Mouse (Mus musculus) cerebellum, adult 18-20 months (tissue): ENCODE results near the gene Pde7b.

ENCODE experiments used
- DNase-seq, 2 experiments: peaks; one replicate each; pipeline ENCODE4 v3.0.0; 2021

Gene Pde7b

GRCm38 (mm10) chr10:20719201-20719600 is 5.7 kb downstream of the Pde7b start:
- no peak for DNase-seq

- no peak for DNase-seq
Observed at GRCm38 (mm10) chr10:20700633-20701032, 24.2 kb downstream of the Pde7b start.

- no peak for DNase-seq
Observed at GRCm38 (mm10) chr10:20699874-20700273, 25.0 kb downstream of the Pde7b start.

GRCm38 (mm10) chr10:20695637-20696036 is 29.2 kb downstream of the Pde7b start:
- DNase-seq = no peak

- no peak for DNase-seq
Observed at GRCm38 (mm10) chr10:20690002-20690401, 34.9 kb downstream of the Pde7b start.

- no peak for DNase-seq
Observed at GRCm38 (mm10) chr10:20684151-20684550, 40.7 kb downstream of the Pde7b start.

GRCm38 (mm10) chr10:20680986-20681385 is 43.9 kb downstream of the Pde7b start:
- no peak for DNase-seq

- DNase-seq = no peak
Observed at GRCm38 (mm10) chr10:20675321-20675720, 49.6 kb downstream of the Pde7b start.

GRCm38 (mm10) chr10:20673798-20674197 is 51.1 kb downstream of the Pde7b start:
- DNase-seq = no peak

- no peak for DNase-seq
Observed at GRCm38 (mm10) chr10:20672591-20672990, 52.3 kb downstream of the Pde7b start.

GRCm38 (mm10) chr10:20671621-20672020 is 53.3 kb downstream of the Pde7b start:
- DNase-seq = no peak

GRCm38 (mm10) chr10:20670541-20670940 is 54.3 kb downstream of the Pde7b start:
- DNase-seq = no peak

GRCm38 (mm10) chr10:20669467-20669866 is 55.4 kb downstream of the Pde7b start:
- no peak for DNase-seq

- no peak for DNase-seq
Observed at GRCm38 (mm10) chr10:20668577-20668976, 56.3 kb downstream of the Pde7b start.

GRCm38 (mm10) chr10:20666655-20667054 is 58.2 kb downstream of the Pde7b start:
- no peak for DNase-seq

- no peak for DNase-seq
Observed at GRCm38 (mm10) chr10:20662951-20663350, 61.9 kb downstream of the Pde7b start.

- no peak for DNase-seq
Observed at GRCm38 (mm10) chr10:20661684-20662083, 63.2 kb downstream of the Pde7b start.

- DNase-seq = no peak
Observed at GRCm38 (mm10) chr10:20659718-20660117, 65.2 kb downstream of the Pde7b start.

GRCm38 (mm10) chr10:20659268-20659667 is 65.6 kb downstream of the Pde7b start:
- no peak for DNase-seq

GRCm38 (mm10) chr10:20658716-20659115 is 66.2 kb downstream of the Pde7b start:
- DNase-seq = no peak

GRCm38 (mm10) chr10:20657316-20658081 is 67.4 kb downstream of the Pde7b start:
- no peak for DNase-seq

GRCm38 (mm10) chr10:20654590-20654989 is 70.3 kb downstream of the Pde7b start:
- DNase-seq = no peak

- no peak for DNase-seq
Observed at GRCm38 (mm10) chr10:20654187-20654586, 70.7 kb downstream of the Pde7b start.

GRCm38 (mm10) chr10:20653299-20653698 is 71.6 kb downstream of the Pde7b start:
- DNase-seq = no peak

GRCm38 (mm10) chr10:20636381-20636780 is 88.5 kb downstream of the Pde7b start:
- no peak for DNase-seq
